Mouse (Mus musculus) spleen, postnatal 14 days (tissue): ENCODE data around the gene Ffar4.

Experiments used
- DNase-seq, 2 experiments: peaks; one replicate each; pipeline ENCODE4 v3.0.0; 2021 to 2022; ENCODE audit warnings: low spot score in 2 of 2

Ffar4 gene

GRCm38 (mm10) chr19:38096858-38097758 is at the start of gene Ffar4:
Gene Ffar4, plus strand, starts transcription at chr19:38097071.
- no peak for DNase-seq

GRCm38 (mm10) chr19:38049686-38050085 is 47.2 kb upstream of the Ffar4 start:
- no peak for DNase-seq

- DNase-seq: no peak
These were observed 43.4 kb upstream of the Ffar4 start for GRCm38 (mm10) chr19:38053227-38054041.

GRCm38 (mm10) chr19:38054149-38054719 is 42.6 kb upstream of the Ffar4 start:
- DNase-seq: peak; percentile 39 to 55

- peak; percentile 80 to 85 for DNase-seq
These were observed 42.1 kb upstream of the Ffar4 start, which contains the start of gene Cep55 for GRCm38 (mm10) chr19:38054720-38055192. Gene Cep55, plus strand, starts transcription at chr19:38055011.

GRCm38 (mm10) chr19:38055798-38056197 is 41.1 kb upstream of the Ffar4 start:
- DNase-seq: no peak

GRCm38 (mm10) chr19:38056276-38056675 is 40.6 kb upstream of the Ffar4 start:
- DNase-seq: no peak

- no peak for DNase-seq
These were observed 39.9 kb upstream of the Ffar4 start for GRCm38 (mm10) chr19:38056931-38057330.

GRCm38 (mm10) chr19:38063201-38063600 is 33.7 kb upstream of the Ffar4 start:
- no peak for DNase-seq

GRCm38 (mm10) chr19:38064051-38064450 is 32.8 kb upstream of the Ffar4 start:
- no peak for DNase-seq

- no peak for DNase-seq
These were observed 23.6 kb upstream of the Ffar4 start for GRCm38 (mm10) chr19:38073226-38073625.

GRCm38 (mm10) chr19:38075051-38075450 is 21.8 kb upstream of the Ffar4 start:
- no peak for DNase-seq

GRCm38 (mm10) chr19:38076251-38076650 is 20.6 kb upstream of the Ffar4 start:
- DNase-seq: no peak

GRCm38 (mm10) chr19:38077851-38078540 is 18.9 kb upstream of the Ffar4 start:
- no peak for DNase-seq

GRCm38 (mm10) chr19:38081361-38081760 is 15.5 kb upstream of the Ffar4 start:
- DNase-seq: no peak

- DNase-seq: no peak
These were observed 13.8 kb upstream of the Ffar4 start for GRCm38 (mm10) chr19:38082931-38083525.

- no peak for DNase-seq
These were observed 11.0 kb upstream of the Ffar4 start for GRCm38 (mm10) chr19:38085841-38086240.

- no peak for DNase-seq
These were observed 9.8 kb upstream of the Ffar4 start for GRCm38 (mm10) chr19:38086948-38087551.

- no peak for DNase-seq
These were observed 7.5 kb upstream of the Ffar4 start for GRCm38 (mm10) chr19:38089358-38089757.

GRCm38 (mm10) chr19:38091512-38091985 is 5.3 kb upstream of the Ffar4 start:
- DNase-seq: no peak
